Mouse (Mus musculus) stomach, postnatal 0 days (tissue): Measurements from ENCODE around the gene Aqp11. TPM values are rescaled to one million over a fixed set of nuclear protein-coding genes. Genes with fewer than 3 reads are reported as not detected.
A peak's percentile ranks its signal among the peaks of the same experiment; 100 is the strongest.

Experiments
- ATAC-seq: fragments of 200-750 bp; cut with Nextera tagmentation; 2 replicates; pipeline ENCODE4 v1.8.0; 2017; ENCODE audit not compliant: low FRiP score, low TSS enrichment
- DNase-seq: peaks from one replicate; pipeline ENCODE4 v3.0.0-alpha.2; 2016; ENCODE audit warnings: low spot score
- H3K27ac ChIP-seq: fragments of 300-500 bp; sonication (generic); replicated peaks from 2 replicates; pipeline ENCODE4 v1.5.1; 2014; ENCODE audit warnings: mild to moderate bottlenecking, control low read depth
- H3K27me3 ChIP-seq: fragments of 300-500 bp; sonication (generic); 2 replicates; pipeline ENCODE4 v1.6.1; 2014; ENCODE audit warnings: low read length; ENCODE audit not compliant: control insufficient read depth, insufficient read depth
- H3K36me3 ChIP-seq: fragments of 300-500 bp; sonication (generic); 2 replicates; pipeline ENCODE4 v1.6.1; 2014; ENCODE audit warnings: low read length, mixed read lengths; ENCODE audit not compliant: control insufficient read depth, insufficient read depth
- H3K4me1 ChIP-seq: fragments of 300-500 bp; sonication (generic); replicated peaks from 2 replicates; pipeline ENCODE4 v1.6.1; 2014; ENCODE audit warnings: antibody characterized with exemption; ENCODE audit not compliant: control insufficient read depth, insufficient read depth
- H3K4me2 ChIP-seq: fragments of 300-500 bp; sonication (generic); replicated peaks from 2 replicates; pipeline ENCODE4 v1.6.1; 2014; ENCODE audit warnings: low read depth, mild to moderate bottlenecking, control low read depth, moderate library complexity
- H3K4me3 ChIP-seq: fragments of 300-500 bp; sonication (generic); 2 replicates; pipeline ENCODE4 v1.5.1; 2014; ENCODE audit warnings: low read depth, low read length, control low read depth
- H3K9ac ChIP-seq: fragments of 300-500 bp; sonication (generic); 2 replicates; pipeline ENCODE4 v1.6.1; 2014; ENCODE audit warnings: mild to moderate bottlenecking, low read length, control low read depth, mixed read lengths
- H3K9me3 ChIP-seq: fragments of 300-500 bp; sonication (generic); 2 replicates; pipeline ENCODE4 v1.6.1; 2016; ENCODE audit warnings: low read length; ENCODE audit not compliant: control insufficient read depth
- CTCF ChIP-seq: IDR thresholded peaks from 2 replicates; pipeline ENCODE4 v1.5.1; 2016; ENCODE audit warnings: antibody characterized with exemption, low read depth, mild to moderate bottlenecking, moderate library complexity
- EP300 ChIP-seq: optimal IDR thresholded peaks from 2 replicates; pipeline ENCODE3; 2016; ENCODE audit warnings: antibody characterized with exemption
- WGBS: fragments of 180-500 bp; shearing (Covaris S2); extraction: QIAGEN DNeasy Blood & Tissue Kit; methylation state at CpG from one replicate; pipeline ENCODE4 v1.1.7; 2014; 5-methylcytosine and 5-hydroxymethylcytosine counted together
- polyA plus RNA-seq: library from polyadenylated mRNA; unstranded; fragments of >200 nt; fragmentation: Nextera tagmentation; extraction: Ambion mirVana; gene quantifications from 2 replicates; pipeline ENCODE4 v1.2.1, GENCODE M21; 2015

Aqp11 gene
- polyA plus RNA-seq, 1 experiment from 2014 or later, result 22.0 TPM

DNA sequence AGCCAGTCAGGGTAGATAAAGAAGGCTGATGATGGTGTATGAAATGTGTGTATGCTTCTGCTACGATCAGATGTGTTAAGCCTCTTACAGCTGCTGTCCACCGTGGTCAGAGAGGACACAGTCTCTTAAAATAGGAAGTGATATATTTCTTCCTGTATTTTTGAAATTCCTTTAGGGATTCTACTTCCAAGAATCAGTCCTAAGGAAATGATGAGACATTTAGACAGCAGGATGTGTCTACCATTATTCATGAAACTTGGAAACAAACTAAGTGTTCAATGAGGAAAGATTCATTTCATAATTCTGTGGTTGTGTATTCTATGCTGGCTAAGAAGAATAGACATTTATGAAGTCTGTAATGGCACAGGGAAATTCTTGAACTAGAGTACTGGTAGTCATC, 37.8 kb upstream of the Aqp11 start:
- WGBS, result 45% methylated on average over 2 of the region's 2 CpGs
- Histone ChIP-seq H3K27ac (no peak overlapping the region), H3K27me3 (no peaks in the 10 kb centered on the region; the same call in 1 of the 2 replicates), H3K36me3 (0 out of 2 replicates have a peak, but pooled peaks cover 2% of the 10 kb centered on the region), H3K4me1 (no peaks in the 10 kb centered on the region), H3K4me2 (no peak overlapping the region), H3K4me3 (no peak overlapping the region), H3K9ac (no peak overlapping the region), H3K9me3 (no peaks in the 10 kb centered on the region)
- ATAC-seq, result no peak
- no peak for TF ChIP-seq CTCF
- DNase-seq, result no peak

DNA sequence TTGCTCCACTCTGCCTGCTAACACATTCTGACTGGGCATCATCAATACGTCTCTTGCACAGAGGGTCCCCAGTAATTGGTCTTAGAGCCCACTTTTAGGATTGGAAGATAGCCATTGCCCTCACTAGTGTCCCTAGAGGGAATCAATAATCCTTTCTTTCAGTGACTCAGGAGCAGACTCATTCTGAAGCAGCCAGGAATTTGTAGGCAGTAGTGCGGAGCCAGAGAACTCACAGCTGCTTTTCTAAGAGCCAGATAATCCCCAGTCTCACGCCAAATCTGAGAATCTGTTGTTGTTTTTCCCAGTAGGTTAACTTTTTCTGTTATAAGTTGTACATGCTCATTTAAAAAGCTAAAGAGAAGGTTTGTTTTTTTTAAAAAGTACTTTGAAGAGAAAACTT, 37.3 kb upstream of the Aqp11 start:
- DNase-seq (no peak), ATAC-seq (no peak)
- Histone ChIP-seq H3K4me1 (no peaks in the 10 kb centered on the region), H3K9me3 (no peaks in the 10 kb centered on the region), H3K4me2 (no peak overlapping the region), H3K4me3 (no peak overlapping the region), H3K27ac (no peak overlapping the region), H3K27me3 (no peaks in the 10 kb centered on the region; the same call in 1 of the 2 replicates), H3K9ac (no peak overlapping the region), H3K36me3 (0 out of 2 replicates have a peak, but pooled peaks cover 2% of the 10 kb centered on the region)
- TF ChIP-seq EP300 (no peak), CTCF (peak; percentile 16; the same call in 1 of the 2 replicates)
- 42% methylated on average over 3 of the region's 3 CpGs for WGBS

GRCm38 (mm10) chr7:97770841-97771620, 32.9 kb upstream of the Aqp11 start:
- 39% methylated on average over 6 of the region's 6 CpGs for WGBS
- no peak for DNase-seq

DNA sequence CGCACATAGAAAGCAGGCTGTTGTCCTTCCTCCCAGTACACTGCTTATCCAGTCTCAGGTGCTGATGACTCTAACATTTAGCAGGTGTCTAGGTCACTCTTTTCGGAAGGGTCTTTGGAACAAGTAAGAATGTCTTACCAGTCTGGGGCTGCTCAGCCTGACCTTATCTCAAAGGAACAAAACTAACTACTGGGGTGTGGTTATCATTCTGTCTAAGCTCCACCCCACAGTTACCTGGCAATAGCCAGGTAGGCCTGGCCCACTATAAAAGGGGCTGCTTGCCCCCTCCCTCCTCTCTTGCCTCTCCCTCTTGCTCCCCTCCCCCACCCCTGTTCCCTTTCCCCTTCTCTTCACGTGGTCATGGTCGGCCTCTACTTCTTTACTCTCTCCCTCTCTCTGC, 30.9 kb upstream of the Aqp11 start:
- no peak overlapping the region for H3K27ac ChIP-seq
- ATAC-seq, result no peak

More at GRCm38 (mm10) chr7:97770841-97771620, 32.9 kb upstream of the Aqp11 start:
- TF ChIP-seq CTCF (no peak), EP300 (no peak)
- H3K27me3 ChIP-seq, result no peaks in the 10 kb centered on the region
- H3K9me3 ChIP-seq, result no peaks in the 10 kb centered on the region
- no peaks in the 10 kb centered on the region for H3K4me1 ChIP-seq
- H3K27ac ChIP-seq, result no peak overlapping the region
- no peak overlapping the region for H3K4me2 ChIP-seq
- no peak for ATAC-seq
- H3K4me3 ChIP-seq, result no peak overlapping the region
- no peak overlapping the region for H3K9ac ChIP-seq
- H3K36me3 ChIP-seq, result no peaks in the 10 kb centered on the region

GRCm38 (mm10) chr7:97767841-97768240, 29.8 kb upstream of the Aqp11 start:
- Histone ChIP-seq H3K9me3 (no peaks in the 10 kb centered on the region), H3K4me2 (no peak overlapping the region), H3K4me3 (no peak overlapping the region), H3K36me3 (no peaks in the 10 kb centered on the region), H3K27ac (no peak overlapping the region), H3K9ac (no peak overlapping the region), H3K4me1 (no peaks in the 10 kb centered on the region), H3K27me3 (no peaks in the 10 kb centered on the region)
- no peak for ATAC-seq
- TF ChIP-seq EP300, result no peak
- TF ChIP-seq CTCF, result no peak
- 57% methylated on average over 8 of the region's 8 CpGs for WGBS
- no peak for DNase-seq

More for the DNA sequence above, 30.9 kb upstream of the Aqp11 start:
- Histone ChIP-seq H3K4me2 (no peak overlapping the region), H3K9ac (no peak overlapping the region), H3K9me3 (no peaks in the 10 kb centered on the region), H3K27me3 (no peaks in the 10 kb centered on the region), H3K36me3 (no peaks in the 10 kb centered on the region), H3K4me1 (no peaks in the 10 kb centered on the region), H3K4me3 (no peak overlapping the region)
- 72% methylated on average over 4 of the region's 4 CpGs for WGBS
- DNase-seq, result no peak
- no peak for TF ChIP-seq CTCF

- Histone ChIP-seq H3K27ac (no peak overlapping the region), H3K9me3 (no peaks in the 10 kb centered on the region), H3K27me3 (no peaks in the 10 kb centered on the region), H3K4me3 (no peak overlapping the region), H3K36me3 (no peaks in the 10 kb centered on the region), H3K9ac (no peak overlapping the region), H3K4me2 (no peak overlapping the region), H3K4me1 (no peaks in the 10 kb centered on the region)
- TF ChIP-seq CTCF, result no peak
- TF ChIP-seq EP300, result no peak
- peak; percentile 72; the same call in 1 of the 2 replicates for ATAC-seq
- DNase-seq, result peak; percentile 50
- 56% methylated on average over 9 of the region's 9 CpGs for WGBS
These were observed 28.5 kb upstream of the Aqp11 start for GRCm38 (mm10) chr7:97766406-97767166.
